Mouse (Mus musculus): ENCODE data around the gene Pgbd5. TPM values are rescaled to one million over a fixed set of nuclear protein-coding genes. Genes with fewer than 3 reads are reported as not detected.
"Not testable (repeated sequence)": the region's sequence is repeated elsewhere in the genome, so short reads cannot be mapped to it uniquely, and the experiment has no call there.

The Pgbd5 gene
- polyA plus RNA-seq, 1 experiment from 2014 or later = 1.5 TPM

DNA sequence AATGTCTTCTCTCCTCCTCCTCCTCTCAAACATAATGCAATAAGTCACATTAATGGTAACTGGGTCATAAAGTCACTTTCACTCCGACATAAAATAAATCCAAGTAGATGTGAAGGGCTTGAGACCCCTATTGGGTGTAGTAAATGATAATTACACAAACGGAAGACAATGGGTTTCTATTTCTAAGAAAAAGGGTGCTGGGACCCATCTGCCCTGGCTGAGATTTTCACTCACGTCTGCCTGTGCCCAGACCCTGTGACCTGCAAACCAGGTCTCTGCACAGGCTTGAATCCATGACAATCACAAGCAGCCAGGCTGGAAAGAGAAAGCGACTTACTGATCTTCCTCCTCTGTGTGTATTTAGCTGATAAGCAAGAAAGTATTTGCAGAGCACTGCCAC, 4.3 kb downstream of the Pgbd5 start:
- Histone ChIP-seq H3K27me3 (ENCODE audit: control insufficient read depth, insufficient read depth, low read length) (peaks cover 18% of the 10 kb centered on the region), H3K27ac (ENCODE audit: low read length) (no peak overlapping the region), H3K4me2 (ENCODE audit: low read depth, low read length) (no peak overlapping the region), H3K4me1 (ENCODE audit: control insufficient read depth, insufficient read depth, low read length) (peaks cover 16% of the 10 kb centered on the region), H3K36me3 (ENCODE audit: control insufficient read depth, insufficient read depth) (no peaks in the 10 kb centered on the region), H3K9ac (ENCODE audit: low read length) (no peak overlapping the region), H3K4me3 (ENCODE audit: low read length) (no peak overlapping the region), H3K9me3 (replicated peaks; ENCODE audit: control insufficient read depth, low read length) (no peaks in the 10 kb centered on the region)
- whole genome bisulfite sequencing = 43% methylated on average over 4 of the region's 4 CpGs
- ATAC-seq (replicated peaks; ENCODE audit: extremely low read depth, insufficient read depth, low FRiP score) = no peak

DNA sequence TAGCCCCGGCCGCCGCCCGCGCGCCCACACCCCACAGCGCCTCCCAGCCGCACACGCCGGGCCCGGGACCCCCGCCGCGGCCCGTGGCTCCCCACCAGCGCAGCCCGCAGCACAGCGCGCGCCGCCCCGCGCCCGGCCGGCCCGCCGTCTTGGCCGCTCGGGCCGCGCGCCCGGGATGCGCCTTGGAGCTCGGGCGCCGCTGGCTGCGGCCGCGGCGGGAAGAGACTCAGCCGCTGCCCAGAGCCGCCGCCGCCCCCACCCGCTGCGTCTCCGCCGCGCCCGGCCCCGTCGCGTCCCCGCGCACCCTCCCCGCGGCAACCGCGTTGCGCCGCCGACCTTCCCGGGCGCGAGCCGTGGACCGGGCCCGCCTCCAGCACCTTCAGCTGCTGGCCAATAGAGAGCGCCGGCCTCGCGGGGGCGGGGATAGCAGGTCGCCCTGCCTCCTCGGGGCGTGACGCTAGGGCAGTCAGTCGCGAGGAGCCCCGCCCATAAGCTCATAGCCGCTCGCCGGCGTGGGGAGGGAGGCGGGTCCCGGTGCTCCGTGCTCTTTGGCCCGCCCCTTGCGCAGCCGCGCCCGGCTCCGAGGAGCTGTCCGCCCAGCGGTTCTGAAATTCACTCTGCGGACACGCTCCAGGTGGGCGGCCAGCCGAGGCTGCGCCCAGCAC, 5.2 kb downstream of the Pgbd5 start:
- WGBS = under 1% methylated on average over 96 of the region's 101 CpGs
- no peaks in the 10 kb centered on the region for H3K36me3 ChIP-seq (ENCODE audit: control insufficient read depth, insufficient read depth)

DNA sequence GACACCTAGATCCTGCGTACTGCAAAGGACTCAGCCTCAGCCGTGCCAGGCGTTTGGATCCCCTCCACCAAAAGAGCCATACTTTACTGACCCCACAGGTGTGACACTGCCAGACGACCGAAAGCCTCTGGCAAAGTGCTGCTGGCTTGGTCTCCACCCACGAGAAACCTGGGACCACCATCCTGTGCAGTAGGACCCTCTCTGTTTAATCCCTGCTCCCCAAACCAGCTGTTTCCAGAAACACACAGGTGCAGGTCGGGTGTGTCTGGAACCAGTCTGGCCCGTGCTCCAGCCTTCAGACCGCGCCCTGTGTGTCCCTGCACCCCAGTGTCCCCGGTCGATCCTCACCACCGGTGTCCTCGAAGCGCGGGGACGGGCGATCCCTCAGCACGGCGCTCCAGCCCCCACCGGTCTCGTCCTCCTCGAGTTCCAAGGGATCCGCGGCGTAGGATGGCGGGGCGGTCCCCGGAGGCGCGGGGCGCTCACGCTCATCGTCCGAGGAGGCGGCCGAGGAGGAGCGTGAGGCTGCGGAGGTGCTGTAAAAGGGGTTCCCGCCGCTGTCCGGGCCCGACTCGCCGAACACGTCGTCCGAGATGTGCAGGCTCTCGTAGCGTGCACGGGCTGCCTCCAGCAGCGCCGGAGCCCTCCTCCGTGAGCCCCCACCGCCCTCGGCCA, 5.9 kb downstream of the Pgbd5 start:
- no peak for ATAC-seq (replicated peaks; ENCODE audit: extremely low read depth, insufficient read depth, low FRiP score)
- Histone ChIP-seq H3K4me3 (ENCODE audit: low read length) (peak overlapping the region; percentile 76), H3K27ac (ENCODE audit: low read length) (no peak overlapping the region), H3K9me3 (replicated peaks; ENCODE audit: control insufficient read depth, low read length) (no peaks in the 10 kb centered on the region), H3K36me3 (ENCODE audit: control insufficient read depth, insufficient read depth) (no peaks in the 10 kb centered on the region), H3K27me3 (ENCODE audit: control insufficient read depth, insufficient read depth, low read length) (peaks cover 18% of the 10 kb centered on the region), H3K4me2 (ENCODE audit: low read depth, low read length) (peak overlapping the region; percentile 98), H3K4me1 (ENCODE audit: control insufficient read depth, insufficient read depth, low read length) (peaks cover 27% of the 10 kb centered on the region), H3K9ac (ENCODE audit: low read length) (peak overlapping the region; percentile 72)
- 1% methylated on average over 56 of the region's 56 CpGs for whole genome bisulfite sequencing

More for the DNA sequence above, 5.2 kb downstream of the Pgbd5 start:
- Histone ChIP-seq H3K4me2 (ENCODE audit: low read depth, low read length) (peak overlapping the region; percentile 98), H3K9me3 (replicated peaks; ENCODE audit: control insufficient read depth, low read length) (no peaks in the 10 kb centered on the region), H3K27ac (ENCODE audit: low read length) (no peak overlapping the region), H3K9ac (ENCODE audit: low read length) (peak overlapping the region; percentile 72), H3K4me3 (ENCODE audit: low read length) (peak overlapping the region; percentile 76), H3K27me3 (ENCODE audit: control insufficient read depth, insufficient read depth, low read length) (peaks cover 18% of the 10 kb centered on the region), H3K4me1 (ENCODE audit: control insufficient read depth, insufficient read depth, low read length) (peaks cover 24% of the 10 kb centered on the region)
- ATAC-seq (replicated peaks; ENCODE audit: extremely low read depth, insufficient read depth, low FRiP score) = peak; percentile 99

DNA sequence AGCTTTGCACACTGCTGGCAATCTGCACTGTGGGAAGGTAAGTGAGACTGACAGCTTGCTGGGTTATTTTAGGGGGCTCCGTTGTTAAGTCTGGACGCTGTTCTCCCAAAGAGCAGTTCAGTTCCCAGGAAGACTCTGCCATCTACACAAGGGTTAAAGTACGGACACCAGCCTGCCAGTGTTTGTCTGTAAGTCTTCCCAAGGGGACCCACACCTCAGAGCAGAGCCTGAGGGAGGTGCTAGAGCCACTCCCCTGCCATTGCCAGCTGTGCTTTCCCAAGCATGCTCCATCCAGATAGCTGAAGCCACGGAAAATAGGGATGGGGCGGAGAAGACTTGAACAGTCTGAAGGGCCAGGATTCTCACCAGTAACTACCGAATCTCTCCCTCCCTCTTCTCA, 8.6 kb downstream of the Pgbd5 start:
- peaks cover 18% of the 10 kb centered on the region for H3K27me3 ChIP-seq (ENCODE audit: control insufficient read depth, insufficient read depth, low read length)
- H3K4me1 ChIP-seq (ENCODE audit: control insufficient read depth, insufficient read depth, low read length) = peaks cover 26% of the 10 kb centered on the region
- no peaks in the 10 kb centered on the region for H3K36me3 ChIP-seq (ENCODE audit: control insufficient read depth, insufficient read depth)
- H3K9ac ChIP-seq (ENCODE audit: low read length) = no peak overlapping the region
- no peak overlapping the region for H3K4me2 ChIP-seq (ENCODE audit: low read depth, low read length)
- ATAC-seq (replicated peaks; ENCODE audit: extremely low read depth, insufficient read depth, low FRiP score) = no peak
- 26% methylated on average over 6 of the region's 6 CpGs for WGBS
- H3K9me3 ChIP-seq (replicated peaks; ENCODE audit: control insufficient read depth, low read length) = no peaks in the 10 kb centered on the region
- H3K27ac ChIP-seq (ENCODE audit: low read length) = no peak overlapping the region
- H3K4me3 ChIP-seq (ENCODE audit: low read length) = no peak overlapping the region

DNA sequence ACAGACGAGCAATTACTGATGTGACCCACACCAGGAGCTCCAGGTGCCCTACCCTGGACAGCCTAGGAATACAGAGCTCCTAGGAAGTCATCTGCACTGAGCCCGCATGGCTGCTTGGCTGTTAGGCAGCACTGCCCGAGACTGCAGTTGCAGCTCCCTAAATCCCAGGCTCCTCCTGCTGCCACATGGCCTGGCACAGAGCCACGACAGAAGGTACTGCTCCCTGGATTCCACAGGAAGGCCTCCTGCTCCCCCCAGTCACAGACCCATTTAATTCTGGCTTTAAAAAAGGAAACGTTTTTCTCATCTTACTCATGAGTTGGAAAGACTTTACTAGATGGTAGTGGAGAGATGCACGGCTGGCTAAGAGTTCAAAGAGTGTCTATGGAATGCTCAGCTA, 10.0 kb downstream of the Pgbd5 start:
- Histone ChIP-seq H3K4me2 (ENCODE audit: low read depth, low read length) (peak overlapping the region; percentile 16; the same call in 1 of the 2 replicates), H3K27ac (ENCODE audit: low read length) (peak overlapping the region; percentile 34), H3K4me3 (ENCODE audit: low read length) (no peak overlapping the region)

DNA sequence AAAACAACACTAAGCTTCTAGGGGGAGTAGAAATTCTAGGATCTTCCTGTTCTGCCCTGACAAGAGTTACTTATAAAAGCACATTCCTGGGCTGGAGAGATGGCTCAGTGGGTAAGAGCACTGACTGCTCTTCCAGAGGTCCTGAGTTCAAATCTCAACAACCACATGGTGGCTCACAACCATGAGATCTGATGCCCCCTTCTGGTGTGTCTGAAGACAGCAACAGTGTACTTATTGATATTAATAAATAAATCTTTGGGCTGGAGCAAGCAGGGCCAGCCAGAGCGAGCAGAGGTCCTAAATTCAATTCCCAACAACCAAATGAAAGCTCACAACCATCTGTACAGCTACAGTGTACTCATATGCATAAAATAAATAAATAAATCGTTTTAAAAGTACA, 10.7 kb downstream of the Pgbd5 start:
- Histone ChIP-seq H3K27me3 (ENCODE audit: control insufficient read depth, insufficient read depth, low read length) (peaks cover 18% of the 10 kb centered on the region), H3K4me1 (ENCODE audit: control insufficient read depth, insufficient read depth, low read length) (peaks cover 19% of the 10 kb centered on the region)
- not testable (repeated sequence) for H3K4me3 ChIP-seq (ENCODE audit: low read length); H3K27ac ChIP-seq (ENCODE audit: low read length); H3K9ac ChIP-seq (ENCODE audit: low read length); H3K36me3 ChIP-seq (ENCODE audit: control insufficient read depth, insufficient read depth); ATAC-seq (replicated peaks; ENCODE audit: extremely low read depth, insufficient read depth, low FRiP score); H3K4me2 ChIP-seq (ENCODE audit: low read depth, low read length); H3K9me3 ChIP-seq (replicated peaks; ENCODE audit: control insufficient read depth, low read length)
- 47% methylated on average over 2 of the region's 2 CpGs for WGBS

More for the DNA sequence above, 10.0 kb downstream of the Pgbd5 start:
- H3K9ac ChIP-seq (ENCODE audit: low read length) = no peak overlapping the region; the same call in 1 of the 2 replicates
- peaks cover 18% of the 10 kb centered on the region for H3K27me3 ChIP-seq (ENCODE audit: control insufficient read depth, insufficient read depth, low read length)
- no peak for ATAC-seq (replicated peaks; ENCODE audit: extremely low read depth, insufficient read depth, low FRiP score)
- no peaks in the 10 kb centered on the region for H3K36me3 ChIP-seq (ENCODE audit: control insufficient read depth, insufficient read depth)
- no peaks in the 10 kb centered on the region for H3K9me3 ChIP-seq (replicated peaks; ENCODE audit: control insufficient read depth, low read length)
- 18% methylated on average over 6 of the region's 6 CpGs for WGBS
- peaks cover 19% of the 10 kb centered on the region for H3K4me1 ChIP-seq (ENCODE audit: control insufficient read depth, insufficient read depth, low read length)

DNA sequence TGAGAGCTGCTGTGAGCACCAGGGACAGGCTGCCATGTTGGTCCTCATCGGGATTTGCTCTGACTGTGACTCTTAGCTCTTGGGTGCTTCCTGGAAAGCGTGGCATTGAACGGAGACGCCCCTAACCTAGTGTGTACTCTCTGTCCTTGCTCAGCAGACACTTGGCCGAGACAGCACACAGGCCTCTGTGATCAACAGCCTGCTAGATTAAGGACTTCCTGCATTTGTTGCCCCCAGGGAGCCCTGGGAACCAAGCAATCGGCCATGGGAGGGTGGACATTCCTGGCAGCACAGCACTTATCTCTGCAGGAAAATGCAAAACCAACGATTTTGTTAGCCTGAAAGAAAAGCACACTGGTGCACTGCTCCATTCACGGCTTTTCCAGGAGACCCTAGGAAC, 18.0 kb downstream of the Pgbd5 start:
- no peaks in the 10 kb centered on the region for H3K27me3 ChIP-seq (ENCODE audit: control insufficient read depth, insufficient read depth, low read length)
- ATAC-seq (replicated peaks; ENCODE audit: extremely low read depth, insufficient read depth, low FRiP score) = peak; percentile 76
- H3K36me3 ChIP-seq (ENCODE audit: control insufficient read depth, insufficient read depth) = no peaks in the 10 kb centered on the region
- no peak overlapping the region for H3K4me3 ChIP-seq (ENCODE audit: low read length)
- H3K9ac ChIP-seq (ENCODE audit: low read length) = no peak overlapping the region
- 23% methylated on average over 8 of the region's 8 CpGs for WGBS
- peaks cover 2% of the 10 kb centered on the region; the same call in 1 of the 2 replicates for H3K4me1 ChIP-seq (ENCODE audit: control insufficient read depth, insufficient read depth, low read length)
- H3K27ac ChIP-seq (ENCODE audit: low read length) = peak overlapping the region; percentile 42; the same call in 1 of the 2 replicates
- H3K4me2 ChIP-seq (ENCODE audit: low read depth, low read length) = no peak overlapping the region
- H3K9me3 ChIP-seq (replicated peaks; ENCODE audit: control insufficient read depth, low read length) = no peaks in the 10 kb centered on the region

DNA sequence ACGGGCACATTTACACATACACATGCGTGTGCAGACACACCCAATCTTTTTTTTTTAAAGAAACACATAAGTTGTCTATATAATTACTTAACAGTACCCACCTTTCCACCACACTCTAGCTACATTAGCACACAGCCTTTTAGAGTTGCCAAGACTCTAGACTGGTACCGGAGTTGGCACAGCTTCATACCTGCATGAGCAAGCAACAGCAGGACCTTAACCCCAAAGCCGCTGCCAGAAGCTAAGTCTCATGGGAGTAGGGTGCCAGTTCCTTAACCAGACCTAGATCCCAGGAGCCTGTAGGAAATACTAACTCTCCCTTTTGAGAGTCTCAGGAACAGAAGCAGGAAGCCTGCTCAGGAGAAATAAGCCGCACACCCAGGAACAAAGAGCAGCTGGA, 20.5 kb downstream of the Pgbd5 start:
- Histone ChIP-seq H3K27me3 (ENCODE audit: control insufficient read depth, insufficient read depth, low read length) (no peaks in the 10 kb centered on the region), H3K4me1 (ENCODE audit: control insufficient read depth, insufficient read depth, low read length) (peaks cover 2% of the 10 kb centered on the region; the same call in 1 of the 2 replicates), H3K27ac (ENCODE audit: low read length) (no peak overlapping the region), H3K9ac (ENCODE audit: low read length) (no peak overlapping the region), H3K9me3 (replicated peaks; ENCODE audit: control insufficient read depth, low read length) (no peaks in the 10 kb centered on the region), H3K4me2 (ENCODE audit: low read depth, low read length) (no peak overlapping the region), H3K4me3 (ENCODE audit: low read length) (no peak overlapping the region), H3K36me3 (ENCODE audit: control insufficient read depth, insufficient read depth) (no peaks in the 10 kb centered on the region)
- 90% methylated on average over 5 of the region's 5 CpGs for WGBS
- no peak for ATAC-seq (replicated peaks; ENCODE audit: extremely low read depth, insufficient read depth, low FRiP score)

DNA sequence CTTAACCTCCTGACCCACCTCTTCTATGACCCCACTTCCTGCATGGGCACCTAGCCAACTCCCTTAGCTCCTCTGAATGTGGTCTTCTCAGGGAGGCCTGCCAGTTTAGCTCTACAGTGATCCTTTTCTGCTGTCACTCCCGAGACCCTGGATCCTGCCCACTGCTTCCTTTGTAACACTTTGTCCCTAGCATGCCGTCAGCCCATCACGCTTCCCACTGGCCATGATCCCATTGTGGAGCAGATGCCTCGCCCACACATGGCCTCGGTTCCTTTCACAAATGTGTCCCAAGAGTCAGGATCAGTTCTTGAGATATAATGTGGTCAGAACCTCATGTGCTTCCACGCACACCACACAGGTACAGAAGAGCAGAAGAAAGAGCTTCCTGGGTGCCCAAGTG, 21.3 kb downstream of the Pgbd5 start:
- H3K9me3 ChIP-seq (replicated peaks; ENCODE audit: control insufficient read depth, low read length) = no peaks in the 10 kb centered on the region

More for the DNA sequence above, 21.3 kb downstream of the Pgbd5 start:
- no peaks in the 10 kb centered on the region for H3K36me3 ChIP-seq (ENCODE audit: control insufficient read depth, insufficient read depth)
- no peak overlapping the region for H3K27ac ChIP-seq (ENCODE audit: low read length)
- no peak overlapping the region for H3K4me2 ChIP-seq (ENCODE audit: low read depth, low read length)
- peaks cover 2% of the 10 kb centered on the region; the same call in 1 of the 2 replicates for H3K4me1 ChIP-seq (ENCODE audit: control insufficient read depth, insufficient read depth, low read length)
- WGBS = 55% methylated on average over 6 of the region's 6 CpGs
- H3K4me3 ChIP-seq (ENCODE audit: low read length) = no peak overlapping the region
- no peak for ATAC-seq (replicated peaks; ENCODE audit: extremely low read depth, insufficient read depth, low FRiP score)
- H3K27me3 ChIP-seq (ENCODE audit: control insufficient read depth, insufficient read depth, low read length) = no peaks in the 10 kb centered on the region
- no peak overlapping the region for H3K9ac ChIP-seq (ENCODE audit: low read length)
